Mouse (Mus musculus) mature B cell (primary cell): ENCODE data around the gene Atp2b2.
"Not testable (repeated sequence)": the region's sequence is repeated elsewhere in the genome, so short reads cannot be mapped to it uniquely, and the experiment has no call there.

ENCODE experiments used
- in situ Hi-C: fragments of 300-500 bp; cut with MboI; formaldehyde crosslinking; loops from 2 replicates; pipeline ENCODE4 v1.14.3; 2019

Atp2b2 gene

GRCm38 (mm10) chr6:113713389-113713788 is 329.0 kb downstream of the Atp2b2 start:
- in situ Hi-C loops, result not testable (repeated sequence)

DNA sequence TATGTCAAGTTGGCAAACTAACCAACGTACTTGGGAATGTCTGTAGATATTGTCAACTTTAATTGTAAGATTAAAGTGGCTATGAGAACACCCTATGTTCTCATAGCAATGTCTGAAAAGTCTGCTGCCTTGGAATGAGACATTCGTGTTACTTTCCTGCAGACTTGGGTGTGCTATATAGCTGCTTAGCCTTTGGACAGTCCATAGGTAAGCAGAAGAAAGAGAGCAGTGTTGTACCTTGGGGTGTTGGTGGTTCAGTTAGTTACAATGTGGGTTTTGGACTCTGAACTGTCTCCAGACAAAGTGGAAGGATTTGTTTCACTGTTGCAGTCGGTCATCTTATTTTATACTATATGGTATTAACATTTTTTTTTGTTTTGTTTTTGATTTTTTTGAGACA is 329.7 kb downstream of the Atp2b2 start:
- in situ Hi-C loops, result no loop called here

- in situ Hi-C loops, result no loop called here
These were observed 344.9 kb downstream of the Atp2b2 start for GRCm38 (mm10) chr6:113697222-113698205.

DNA sequence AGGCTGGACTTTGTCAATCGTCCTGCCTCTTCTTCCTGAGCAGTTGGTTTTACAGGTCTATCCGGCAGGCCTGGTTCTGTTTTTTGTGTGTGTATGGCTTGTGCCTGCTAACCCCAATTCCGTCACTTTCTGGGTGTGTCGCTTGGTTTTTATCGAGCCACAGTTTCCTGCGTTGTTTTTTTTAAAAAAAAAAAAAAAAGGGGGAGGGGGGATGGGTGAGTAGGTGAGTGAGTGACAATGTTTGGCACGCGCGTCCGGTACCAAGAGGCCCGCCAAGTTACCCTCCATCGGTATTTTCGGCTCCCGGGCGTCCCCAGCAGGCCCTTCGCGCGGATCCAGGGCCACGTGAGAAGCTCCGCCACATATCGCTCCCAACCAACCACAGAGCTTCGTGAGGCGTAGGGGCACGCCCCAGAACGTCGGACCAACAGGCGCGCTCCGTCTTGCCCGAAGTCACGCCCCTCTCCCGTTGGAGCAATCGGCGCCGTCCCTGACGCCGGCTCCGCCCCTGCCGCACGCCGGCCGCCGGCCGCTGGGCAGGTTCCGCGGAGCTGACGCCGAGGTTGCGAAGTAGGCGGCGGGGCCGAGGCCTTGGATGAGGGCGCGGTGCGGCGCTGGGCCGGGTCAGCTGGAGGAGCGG is 345.7 kb downstream of the Atp2b2 start, which contains the start of gene Tatdn2:
Gene Tatdn2 (plus strand): TSS at position 469 of the 640 bp plus-strand sequence.
- in situ Hi-C loops, result no loop called here

GRCm38 (mm10) chr6:113695766-113696355 is 346.6 kb downstream of the Atp2b2 start:
- in situ Hi-C loops, result no loop called here

DNA sequence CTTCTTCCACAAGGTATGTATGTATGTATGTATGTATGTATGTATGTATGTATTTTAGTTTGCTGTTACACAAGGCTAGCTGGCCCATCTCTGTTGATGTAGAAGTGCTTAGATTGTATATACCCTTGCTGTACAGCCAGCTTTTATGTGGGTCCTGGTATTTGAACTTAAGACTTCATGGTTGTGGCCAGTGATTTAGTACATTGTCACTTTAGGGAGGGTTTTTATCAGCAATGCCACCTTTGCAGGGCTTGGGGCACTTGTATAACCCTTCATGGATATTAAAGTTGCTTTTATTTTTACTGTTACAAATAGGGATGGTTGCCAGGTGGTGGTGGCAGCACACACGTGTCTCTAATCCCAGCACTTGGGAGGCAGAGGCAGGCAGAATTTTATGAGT is 347.2 kb downstream of the Atp2b2 start:
- in situ Hi-C loops, result no loop called here
